Mouse (Mus musculus): ENCODE data around the gene Prkn. TPM values are rescaled to one million over a fixed set of nuclear protein-coding genes. Genes with fewer than 3 reads are reported as not detected.

The Prkn gene
- total RNA-seq, 2 experiments from 2014 or later, result 4.8 to 5.1 TPM

GRCm38 (mm10) chr17:12048695-12049490 lies 1208.7 kb downstream of the Prkn start:
- DNase-seq, result no peak

- DNase-seq, result no peak
Observed at GRCm38 (mm10) chr17:12050261-12050660, 1210.1 kb downstream of the Prkn start.

- DNase-seq, result no peak
Observed at GRCm38 (mm10) chr17:12051031-12051430, 1210.8 kb downstream of the Prkn start.

- no peak for DNase-seq
Observed at GRCm38 (mm10) chr17:12052651-12053050, 1212.5 kb downstream of the Prkn start.

- no peak for DNase-seq
Observed at GRCm38 (mm10) chr17:12059041-12059440, 1218.9 kb downstream of the Prkn start.

- no peak for DNase-seq
Observed at GRCm38 (mm10) chr17:12061381-12061780, 1221.2 kb downstream of the Prkn start.

- DNase-seq, result peak; percentile 27
Observed at GRCm38 (mm10) chr17:12062861-12063260, 1222.7 kb downstream of the Prkn start.

GRCm38 (mm10) chr17:12063533-12063932 lies 1223.3 kb downstream of the Prkn start:
- no peak for DNase-seq

- no peak for DNase-seq
Observed at GRCm38 (mm10) chr17:12066054-12066453, 1225.9 kb downstream of the Prkn start.

- DNase-seq, result no peak
Observed at GRCm38 (mm10) chr17:12076816-12077215, 1236.6 kb downstream of the Prkn start.

- DNase-seq, result no peak
Observed at GRCm38 (mm10) chr17:12080656-12081495, 1240.7 kb downstream of the Prkn start.

GRCm38 (mm10) chr17:12082201-12082600 lies 1242.0 kb downstream of the Prkn start:
- no peak for DNase-seq

GRCm38 (mm10) chr17:12090261-12090927 lies 1250.2 kb downstream of the Prkn start:
- no peak for DNase-seq

GRCm38 (mm10) chr17:12092901-12093564 lies 1252.8 kb downstream of the Prkn start:
- DNase-seq, result no peak

- no peak for DNase-seq
Observed at GRCm38 (mm10) chr17:12094016-12094415, 1253.8 kb downstream of the Prkn start.

GRCm38 (mm10) chr17:12094827-12095590 lies 1254.8 kb downstream of the Prkn start:
- no peak for DNase-seq

GRCm38 (mm10) chr17:12099415-12099814 lies 1259.2 kb downstream of the Prkn start:
- no peak for DNase-seq

GRCm38 (mm10) chr17:12102326-12102725 lies 1262.1 kb downstream of the Prkn start:
- DNase-seq, result no peak

- no peak for DNase-seq
Observed at GRCm38 (mm10) chr17:12103781-12104180, 1263.6 kb downstream of the Prkn start.

- DNase-seq, result no peak
Observed at GRCm38 (mm10) chr17:12104245-12104644, 1264.1 kb downstream of the Prkn start.

GRCm38 (mm10) chr17:12104690-12105089 lies 1264.5 kb downstream of the Prkn start:
- DNase-seq, result no peak

- no peak for DNase-seq
Observed at GRCm38 (mm10) chr17:12106255-12106654, 1266.1 kb downstream of the Prkn start.

All from heart, postnatal 4 days (tissue).